Mouse (Mus musculus): ENCODE data around the gene Lyl1.

Lyl1 gene

DNA sequence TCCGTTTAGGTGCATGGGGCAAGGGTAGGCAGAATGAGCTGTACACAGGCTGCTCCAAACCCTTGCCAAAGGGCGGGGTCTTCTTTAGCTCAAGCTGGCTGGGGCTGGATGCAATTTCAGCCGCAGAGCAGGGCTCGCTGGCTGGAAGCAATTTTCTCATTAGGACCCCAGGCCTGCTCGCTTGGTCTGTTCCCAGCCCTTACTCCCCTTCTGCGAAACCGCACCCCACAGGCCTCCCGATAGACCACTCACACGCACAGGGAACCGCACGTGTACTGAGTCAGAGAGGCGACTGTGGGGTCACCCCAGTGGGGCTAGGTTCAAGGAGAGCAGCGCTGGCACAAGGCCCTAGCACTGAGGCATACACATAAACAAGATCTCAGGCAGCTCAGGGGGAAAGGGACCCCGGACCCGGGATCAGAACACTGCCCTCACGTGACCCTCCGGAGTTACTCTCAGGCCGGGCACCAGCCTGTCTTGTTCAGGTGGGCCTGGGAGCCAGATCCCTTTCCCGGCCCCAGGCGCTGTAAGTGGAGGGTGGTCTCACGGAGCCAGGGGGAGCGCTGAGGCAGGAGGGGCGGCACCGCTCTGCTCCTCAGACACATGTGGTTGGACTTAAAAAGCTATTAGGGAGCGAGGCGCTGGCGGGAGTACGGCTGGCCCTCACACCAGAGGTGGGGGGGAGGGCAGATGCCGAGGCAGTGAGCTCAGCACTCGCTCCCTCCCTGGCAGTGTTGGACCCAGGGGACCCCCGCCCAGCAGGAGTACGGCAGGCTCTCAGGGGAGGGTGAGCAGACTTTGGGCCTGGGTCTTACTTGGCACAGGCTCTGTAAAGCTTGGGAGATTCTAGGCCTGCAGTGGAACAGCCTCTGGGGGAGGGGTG, 41.2 kb downstream of the Lyl1 start:
- DNase-seq: peak; percentile 89

DNA sequence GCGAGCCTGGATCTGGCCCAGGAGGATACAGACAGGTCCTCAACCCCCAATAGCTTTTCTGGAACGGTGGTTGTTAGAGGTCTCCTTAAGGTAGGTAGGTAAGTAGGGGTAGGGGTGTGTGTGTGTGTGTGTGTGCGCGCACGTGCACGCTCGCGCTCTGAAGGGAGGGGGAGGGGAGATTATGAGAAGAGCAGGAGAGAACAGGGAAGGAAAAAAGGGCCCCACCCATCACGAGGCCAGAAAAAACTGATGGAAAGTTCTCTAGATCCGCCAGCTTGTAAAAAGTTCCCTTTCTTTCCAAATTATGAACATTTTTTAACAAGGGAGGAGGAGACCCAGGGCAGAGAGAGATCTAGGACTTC, 41.8 kb downstream of the Lyl1 start:
- DNase-seq: no peak

DNA sequence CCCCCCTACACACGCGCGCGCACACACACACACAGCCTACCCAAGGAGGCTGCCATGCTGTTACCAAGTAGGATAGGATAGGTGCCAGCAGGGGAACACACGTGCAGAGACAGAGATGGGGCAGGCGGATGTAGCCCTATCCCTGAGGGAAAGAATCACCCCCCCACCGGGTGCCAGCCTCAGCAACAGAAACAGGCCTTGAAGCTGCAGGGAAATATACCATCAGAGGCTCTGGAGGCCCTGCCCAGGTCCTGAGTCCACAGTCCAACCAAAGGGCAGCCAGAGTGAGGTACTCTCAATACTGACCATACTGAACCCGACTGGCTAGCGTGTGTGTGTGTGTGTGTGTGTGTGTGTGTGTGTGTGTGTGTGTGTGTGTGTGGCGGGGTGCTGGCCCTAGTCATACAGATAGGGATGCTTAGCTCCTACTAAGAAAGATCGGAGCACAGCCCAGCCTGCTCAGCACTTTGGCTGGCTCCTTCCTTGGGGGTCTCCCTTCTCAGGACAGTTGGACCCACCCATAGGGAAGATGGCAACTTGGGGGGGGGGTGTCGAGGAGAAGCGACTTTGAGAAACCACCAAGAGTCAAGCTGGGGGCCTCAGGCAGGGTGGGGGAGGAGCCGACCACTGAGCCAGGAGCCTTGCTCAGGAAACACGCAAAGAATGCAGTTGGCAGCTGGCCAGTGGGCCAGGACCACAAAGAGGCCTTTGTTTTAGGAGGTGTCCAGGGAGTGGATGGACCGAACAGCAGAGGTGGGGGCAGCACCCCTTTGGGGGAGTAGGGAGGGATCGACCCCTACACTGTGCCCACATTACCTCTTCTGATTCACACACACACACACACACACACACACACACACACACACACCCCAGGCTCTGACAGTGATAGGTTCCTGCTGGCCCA, 42.5 kb downstream of the Lyl1 start:
- peak; percentile 89 for DNase-seq

DNA sequence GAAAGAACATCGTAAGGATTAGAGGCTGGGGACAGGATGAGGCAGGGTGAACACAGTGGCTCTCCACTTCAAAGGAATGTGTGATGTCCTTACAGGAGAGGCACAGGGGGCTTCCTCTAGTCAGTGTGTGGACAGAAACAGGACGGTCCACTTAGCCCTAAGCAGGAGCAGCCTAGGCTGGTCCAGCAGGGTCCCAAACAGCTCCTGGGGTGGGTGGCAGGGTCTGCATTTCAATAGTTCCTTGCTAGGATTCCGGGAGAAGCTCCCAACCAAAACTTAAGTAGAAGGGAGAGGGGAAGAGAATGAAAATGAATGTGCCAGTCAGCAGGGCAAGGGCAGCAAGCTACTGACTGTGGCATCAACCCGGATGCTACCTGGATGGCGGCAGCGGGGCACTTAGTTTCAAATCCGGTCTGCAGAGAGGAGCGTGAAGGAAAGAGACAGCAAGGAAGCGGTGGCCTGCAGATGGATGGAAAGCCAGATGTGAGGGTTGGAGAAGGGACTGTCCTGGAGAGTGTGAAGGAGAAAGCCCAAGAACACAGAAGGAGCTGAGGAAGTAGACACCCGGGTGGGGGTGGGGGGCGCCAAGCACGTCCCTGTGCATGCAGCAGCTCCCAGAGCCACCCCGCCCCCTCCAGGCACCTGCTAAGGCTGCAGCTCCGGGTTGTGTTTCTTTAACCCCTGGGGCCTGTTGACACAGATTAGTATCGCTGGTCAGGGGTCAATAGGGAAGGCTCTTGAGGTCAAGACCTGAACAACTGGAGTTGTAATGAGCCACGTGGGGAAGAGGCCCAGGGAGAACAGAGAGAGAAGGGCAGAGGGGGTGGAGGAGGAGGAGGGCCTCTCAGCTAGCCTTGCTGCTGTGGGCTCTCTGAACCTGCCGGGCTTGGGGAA, 44.0 kb downstream of the Lyl1 start:
- peak; percentile 88 for DNase-seq

DNA sequence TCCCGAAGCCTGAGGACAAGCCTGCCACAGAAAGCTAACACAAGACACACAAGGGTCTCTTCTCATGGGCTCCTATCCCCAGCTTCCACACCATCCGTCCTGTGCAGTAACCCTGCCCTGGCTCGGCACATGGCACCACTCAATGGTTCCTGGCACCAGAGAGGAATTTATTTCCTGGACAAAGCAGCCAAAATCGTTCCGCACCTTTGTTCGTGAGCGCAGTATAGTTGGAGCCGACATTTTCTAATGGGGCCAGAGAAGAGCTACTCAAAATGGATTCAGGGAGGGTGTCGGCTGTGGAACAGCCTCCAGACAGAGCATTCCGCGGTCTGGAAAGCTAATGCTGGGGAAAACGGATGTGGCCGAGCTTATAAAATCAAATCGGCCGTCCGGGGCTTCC, 48.3 kb downstream of the Lyl1 start:
- DNase-seq: no peak

DNA sequence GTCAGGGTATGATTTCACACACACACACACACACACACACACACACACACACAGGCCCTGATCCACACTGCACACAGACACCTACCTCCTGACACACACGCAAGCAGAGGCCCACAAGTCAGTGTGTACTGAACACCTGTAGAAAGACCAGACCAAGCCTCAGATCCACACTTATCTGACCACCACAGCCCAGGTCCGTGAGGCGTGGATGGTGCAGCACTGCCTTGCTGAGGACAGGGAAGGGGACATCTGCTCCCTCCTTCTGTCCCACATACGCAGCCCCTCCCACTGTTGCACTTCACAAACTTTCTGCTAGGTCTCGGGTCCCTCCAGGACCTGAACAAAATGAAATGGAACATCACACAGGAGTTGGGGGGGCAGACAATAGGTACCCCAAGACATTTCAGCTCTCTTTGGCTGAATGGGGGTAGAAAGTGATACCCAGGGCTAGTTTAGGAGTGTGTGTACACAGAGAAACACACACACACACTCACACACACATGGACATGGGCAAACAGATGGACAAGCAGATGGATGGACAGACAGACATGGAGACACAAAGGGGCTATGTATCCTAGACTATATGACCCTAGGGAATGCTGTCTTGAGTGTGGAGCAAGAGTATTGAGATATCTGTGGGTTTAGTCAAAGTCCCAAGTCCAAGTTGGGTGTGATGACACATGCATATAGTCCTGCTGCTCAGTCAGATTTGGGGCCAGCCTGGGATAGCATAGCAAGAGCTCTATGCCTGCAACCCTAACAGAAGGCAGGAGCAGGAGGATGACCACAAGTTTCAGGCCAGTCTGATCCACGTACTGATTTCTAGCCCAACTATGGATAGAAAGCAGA, 51.7 kb downstream of the Lyl1 start:
- DNase-seq: no peak

Measured in embryo, embryonic 11 days (tissue).